Mouse (Mus musculus) forebrain, embryonic 11.5 days (tissue): ENCODE data around the gene Mettl23. TPM values are rescaled to one million over a fixed set of nuclear protein-coding genes. Genes with fewer than 3 reads are reported as not detected.
A peak's percentile ranks its signal among the peaks of the same experiment; 100 is the strongest.

Experiments used
- ATAC-seq: fragments of 200-750 bp; cut with Nextera tagmentation; replicated peaks from 2 replicates; pipeline ENCODE4 v1.8.0; 2017; ENCODE audit warnings: moderate TSS enrichment; ENCODE audit not compliant: low FRiP score
- DNase-seq: peaks from one replicate; pipeline ENCODE4 v3.0.0-alpha.2; 2017; ENCODE audit warnings: low spot score
- H3K27ac ChIP-seq: fragments of 300-500 bp; sonication (generic); 2 replicates; pipeline ENCODE4 v1.5.1; 2014; ENCODE audit warnings: low read depth, low read length
- H3K27me3 ChIP-seq: fragments of 300-500 bp; sonication (generic); 2 replicates; pipeline ENCODE4 v1.6.1; 2014; ENCODE audit warnings: mild to moderate bottlenecking, low read length, mixed read lengths; ENCODE audit not compliant: control insufficient read depth, insufficient read depth
- H3K36me3 ChIP-seq: fragments of 300-500 bp; sonication (generic); 2 replicates; pipeline ENCODE4 v1.6.1; 2014; ENCODE audit warnings: mild to moderate bottlenecking, low read length, moderate library complexity, mixed read lengths; ENCODE audit not compliant: control insufficient read depth, insufficient read depth
- H3K4me1 ChIP-seq: fragments of 300-500 bp; sonication (generic); replicated peaks from 2 replicates; pipeline ENCODE4 v1.6.1; 2014; ENCODE audit warnings: low read length, mixed read lengths; ENCODE audit not compliant: control insufficient read depth, insufficient read depth
- H3K4me2 ChIP-seq: fragments of 300-500 bp; sonication (generic); 2 replicates; pipeline ENCODE4 v1.6.1; 2014; ENCODE audit warnings: low read depth, mild to moderate bottlenecking, low read length, moderate library complexity, mixed read lengths; ENCODE audit not compliant: severe bottlenecking
- H3K4me3 ChIP-seq: fragments of 300-500 bp; sonication (generic); 2 replicates; pipeline ENCODE4 v1.5.1; 2014; ENCODE audit warnings: low read depth, low read length
- H3K9ac ChIP-seq: fragments of 300-500 bp; sonication (generic); 2 replicates; pipeline ENCODE4 v1.6.1; 2014; ENCODE audit warnings: low read length
- H3K9me3 ChIP-seq: fragments of 300-500 bp; sonication (generic); 2 replicates; pipeline ENCODE4 v1.6.1; 2016; ENCODE audit warnings: low read length, mixed read lengths; ENCODE audit not compliant: control insufficient read depth
- WGBS: fragments of 180-500 bp; shearing (Covaris S2); extraction: QIAGEN DNeasy Blood & Tissue Kit; methylation state at CpG from one replicate; pipeline ENCODE4 v1.1.7; 2014; 5-methylcytosine and 5-hydroxymethylcytosine counted together
- polyA plus RNA-seq: library from polyadenylated mRNA; unstranded; fragments of >200 nt; fragmentation: Nextera tagmentation; extraction: Ambion mirVana; gene quantifications from 2 replicates; pipeline ENCODE4 v1.2.1, GENCODE M21; 2014

The Mettl23 gene
- polyA plus RNA-seq, 1 experiment from 2014 or later = 67.6 TPM

GRCm38 (mm10) chr11:116854279-116854678, 11.2 kb downstream of the Mettl23 start:
- H3K4me3 ChIP-seq = peak overlapping the region; percentile 100
- H3K36me3 ChIP-seq = peaks cover 9% of the 10 kb centered on the region; the same call in 1 of the 2 replicates
- peak overlapping the region; percentile 93 for H3K9ac ChIP-seq
- H3K4me1 ChIP-seq = peaks cover 6% of the 10 kb centered on the region; the same call in 1 of the 2 replicates
- H3K4me2 ChIP-seq = peak overlapping the region; percentile 80
- no peak for DNase-seq
- no peaks in the 10 kb centered on the region for H3K27me3 ChIP-seq
- H3K9me3 ChIP-seq = no peaks in the 10 kb centered on the region
- no peak for ATAC-seq
- H3K27ac ChIP-seq = no peak overlapping the region
- 43% methylated on average over 10 of the region's 10 CpGs for WGBS

DNA sequence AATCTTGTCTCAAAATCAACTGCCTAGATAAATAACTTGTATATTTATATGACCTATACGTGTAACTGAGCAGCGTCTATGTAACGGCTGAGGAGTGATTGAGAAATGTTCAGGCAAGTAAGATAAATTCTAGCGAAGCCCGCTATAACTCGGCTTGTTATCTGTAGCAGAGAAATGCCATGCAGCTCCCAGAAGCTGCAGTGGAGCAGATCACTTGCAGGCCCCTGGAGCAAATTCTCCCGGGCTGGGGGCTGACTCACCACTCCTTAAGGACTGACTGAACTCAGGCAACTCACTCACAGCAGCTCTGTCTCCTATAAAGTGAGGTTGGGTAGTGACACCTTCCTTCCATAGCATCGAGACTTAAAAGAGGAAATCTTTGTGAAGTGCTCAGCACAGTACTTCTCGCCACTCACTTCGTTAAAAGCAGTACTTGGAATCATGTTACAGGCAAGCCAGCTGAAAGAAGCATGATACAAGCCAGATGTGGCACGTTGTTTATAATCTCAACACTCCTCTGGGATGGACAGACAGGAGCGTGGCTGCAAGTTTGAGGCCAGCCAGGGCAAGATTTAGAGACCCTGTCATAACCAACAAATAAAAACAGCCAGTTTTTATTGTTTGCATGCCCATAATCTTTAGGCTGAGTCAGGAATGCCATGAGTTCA, 14.2 kb downstream of the Mettl23 start:
- Histone ChIP-seq H3K36me3 (0 out of 2 replicates have a peak, but pooled peaks cover 3% of the 10 kb centered on the region), H3K27me3 (no peaks in the 10 kb centered on the region), H3K4me3 (no peak overlapping the region), H3K27ac (no peak overlapping the region), H3K4me1 (peaks cover 2% of the 10 kb centered on the region; the same call in 1 of the 2 replicates), H3K4me2 (no peak overlapping the region), H3K9me3 (no peaks in the 10 kb centered on the region), H3K9ac (no peak overlapping the region)
- ATAC-seq (no peak), DNase-seq (no peak)
- WGBS = 81% methylated on average over 12 of the region's 12 CpGs

- DNase-seq (no peak), ATAC-seq (no peak)
- Histone ChIP-seq H3K4me1 (no peaks in the 10 kb centered on the region; the same call in 1 of the 2 replicates), H3K27ac (no peak overlapping the region), H3K9ac (no peak overlapping the region), H3K4me2 (no peak overlapping the region), H3K36me3 (peaks cover 3% of the 10 kb centered on the region; the same call in 1 of the 2 replicates), H3K4me3 (no peak overlapping the region), H3K27me3 (no peaks in the 10 kb centered on the region), H3K9me3 (no peaks in the 10 kb centered on the region)
- WGBS = 87% methylated on average over 10 of the region's 10 CpGs
These were observed 21.4 kb downstream of the Mettl23 start for GRCm38 (mm10) chr11:116864444-116864843.

- ATAC-seq (no peak), DNase-seq (no peak)
- WGBS = 86% methylated on average over 12 of the region's 12 CpGs
- Histone ChIP-seq H3K36me3 (no peaks in the 10 kb centered on the region; the same call in 1 of the 2 replicates), H3K4me1 (no peaks in the 10 kb centered on the region; the same call in 1 of the 2 replicates), H3K27me3 (no peaks in the 10 kb centered on the region), H3K9me3 (no peaks in the 10 kb centered on the region), H3K27ac (no peak overlapping the region), H3K4me3 (no peak overlapping the region), H3K9ac (no peak overlapping the region), H3K4me2 (no peak overlapping the region)
These were observed 23.0 kb downstream of the Mettl23 start for GRCm38 (mm10) chr11:116865945-116866585.

GRCm38 (mm10) chr11:116868129-116868528, 25.1 kb downstream of the Mettl23 start:
- no peaks in the 10 kb centered on the region; the same call in 1 of the 2 replicates for H3K4me1 ChIP-seq
- no peak overlapping the region for H3K4me3 ChIP-seq
- ATAC-seq = no peak
- DNase-seq = no peak
- WGBS = 84% methylated on average over 3 of the region's 3 CpGs
- H3K27me3 ChIP-seq = no peaks in the 10 kb centered on the region
- H3K4me2 ChIP-seq = no peak overlapping the region
- no peaks in the 10 kb centered on the region for H3K9me3 ChIP-seq
- H3K9ac ChIP-seq = no peak overlapping the region
- H3K27ac ChIP-seq = no peak overlapping the region
- H3K36me3 ChIP-seq = no peaks in the 10 kb centered on the region; the same call in 1 of the 2 replicates

DNA sequence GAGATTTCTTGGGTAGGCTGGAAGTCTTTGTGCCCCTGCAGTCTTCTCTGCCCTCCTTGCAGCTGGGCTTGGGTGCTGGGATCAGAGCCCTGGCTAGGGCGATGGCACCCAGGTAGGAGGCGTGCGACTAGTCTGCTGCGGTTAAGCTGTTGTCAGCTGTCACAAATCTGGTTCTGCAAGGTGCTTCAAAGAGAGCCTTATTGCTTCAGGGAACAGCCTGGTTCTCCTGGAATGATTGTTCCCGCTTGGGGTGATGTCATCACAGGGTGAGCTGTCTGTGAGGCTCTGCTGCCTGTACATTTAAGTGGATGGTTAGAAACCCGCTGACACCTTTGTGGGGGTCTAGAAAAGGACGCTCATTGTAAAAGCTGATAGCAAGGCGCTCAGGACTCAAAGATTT, 26.1 kb downstream of the Mettl23 start:
- Histone ChIP-seq H3K4me2 (no peak overlapping the region), H3K4me1 (no peaks in the 10 kb centered on the region; the same call in 1 of the 2 replicates), H3K27ac (no peak overlapping the region), H3K36me3 (no peaks in the 10 kb centered on the region; the same call in 1 of the 2 replicates), H3K27me3 (no peaks in the 10 kb centered on the region), H3K9ac (no peak overlapping the region), H3K4me3 (no peak overlapping the region), H3K9me3 (no peaks in the 10 kb centered on the region)
- 90% methylated on average over 8 of the region's 8 CpGs for WGBS
- DNase-seq = no peak
- no peak for ATAC-seq

DNA sequence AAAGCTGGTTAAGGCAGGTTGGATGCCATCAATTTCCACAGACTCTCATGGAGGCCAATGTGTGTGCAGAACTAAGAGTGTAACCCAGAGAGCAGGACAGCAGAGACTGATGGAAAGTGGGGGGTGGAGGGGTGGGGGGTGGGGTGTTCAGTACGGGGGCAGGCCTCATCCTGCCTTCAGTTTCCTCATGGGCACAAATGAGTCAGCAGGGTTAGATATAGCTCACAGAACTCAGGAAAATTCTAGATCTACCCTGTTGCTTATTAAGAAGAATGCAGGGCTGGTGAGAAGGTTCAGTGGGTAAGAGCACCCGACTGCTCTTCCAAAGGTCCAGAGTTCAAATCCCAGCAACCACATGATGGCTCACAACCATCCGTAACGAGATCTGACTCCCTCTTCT, 26.6 kb downstream of the Mettl23 start:
- Histone ChIP-seq H3K9ac (no peak overlapping the region), H3K36me3 (no peaks in the 10 kb centered on the region; the same call in 1 of the 2 replicates), H3K4me1 (no peaks in the 10 kb centered on the region), H3K9me3 (no peaks in the 10 kb centered on the region), H3K27ac (no peak overlapping the region), H3K4me3 (no peak overlapping the region), H3K27me3 (no peaks in the 10 kb centered on the region), H3K4me2 (no peak overlapping the region)
- ATAC-seq = no peak
- no peak for DNase-seq
- WGBS = 89% methylated on average over 4 of the region's 4 CpGs

DNA sequence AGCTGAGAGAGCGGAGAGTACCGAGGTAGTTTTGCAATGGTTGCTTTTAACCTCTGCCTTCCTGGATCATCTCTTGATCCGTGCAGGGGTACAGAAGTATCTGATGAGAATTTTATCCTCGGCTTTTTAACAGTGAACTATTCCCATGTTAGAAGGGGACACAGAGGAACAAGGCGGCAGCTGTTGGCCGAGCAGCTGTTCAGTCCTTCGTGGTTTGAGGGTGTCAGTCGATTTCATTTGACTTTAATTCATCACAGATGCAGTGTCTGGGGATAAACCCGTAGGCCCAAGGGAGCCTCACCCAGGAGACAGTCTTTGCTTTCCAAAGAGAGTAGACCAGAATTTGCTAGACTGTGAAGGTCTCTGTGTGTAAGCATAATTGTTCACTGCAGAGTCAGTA, 28.5 kb downstream of the Mettl23 start:
- no peak overlapping the region for H3K4me3 ChIP-seq
- H3K4me2 ChIP-seq = no peak overlapping the region
- H3K36me3 ChIP-seq = no peaks in the 10 kb centered on the region; the same call in 1 of the 2 replicates
- no peaks in the 10 kb centered on the region for H3K27me3 ChIP-seq
- H3K9ac ChIP-seq = no peak overlapping the region
- no peak for ATAC-seq
- 93% methylated on average over 9 of the region's 9 CpGs for WGBS
- no peaks in the 10 kb centered on the region for H3K4me1 ChIP-seq
- no peaks in the 10 kb centered on the region for H3K9me3 ChIP-seq
- H3K27ac ChIP-seq = no peak overlapping the region
- DNase-seq = no peak
